Mouse (Mus musculus): Measurements from ENCODE around the gene Lsm10.

GRCm38 (mm10) chr4:126113943-126114342 lies 17.5 kb downstream of the Lsm10 start:
- TF ChIP-seq CTCF (IDR thresholded peaks at IDR 0.05; ENCODE audit: extremely low read depth, insufficient read depth, insufficient read length, insufficient replicate concordance): peak; percentile 71; the same call in 1 of the 2 replicates
- TF ChIP-seq POLR2A (IDR thresholded peaks at IDR 0.05; ENCODE audit: low read depth, low read length): no peak

Data from spleen, adult 2 months (tissue).